Mouse (Mus musculus) lung, adult 2 months (tissue): ENCODE measurements around the gene Slc35e1. TPM values are rescaled to one million over a fixed set of nuclear protein-coding genes. Genes with fewer than 3 reads are reported as not detected.

Source experiments
- DNase-seq: peaks from one replicate; pipeline ENCODE4 v3.0.0; 2022
- H3K4me1 ChIP-seq: fragments of 200-500 bp; 2 replicates; pipeline ENCODE4 v1.6.1; 2011; ENCODE audit warnings: low read length; ENCODE audit not compliant: control insufficient read depth, insufficient read depth
- H3K4me3 ChIP-seq: fragments of 200-500 bp; replicated peaks from 2 replicates; pipeline ENCODE3; 2011; ENCODE audit warnings: low read depth, mild to moderate bottlenecking, control low read depth, low read length; ENCODE audit errors: extremely low read depth
- CTCF ChIP-seq: fragments of 200-500 bp; IDR thresholded peaks from 2 replicates; pipeline ENCODE4 v1.5.1; 2011; ENCODE audit warnings: mild to moderate bottlenecking, low read length, control low read depth; ENCODE audit not compliant: insufficient read depth
- POLR2A ChIP-seq: fragments of 200-500 bp; IDR thresholded peaks from 2 replicates; pipeline ENCODE4 v1.6.1; 2011; ENCODE audit warnings: low read depth, mild to moderate bottlenecking, control low read depth, low read length, borderline replicate concordance; ENCODE audit errors: extremely low read depth
- WGBS: fragments of 180-500 bp; shearing (Covaris S2); methylation state at CpG from one replicate; pipeline ENCODE4 v1.1.7; 2018; 5-methylcytosine and 5-hydroxymethylcytosine counted together
- polyA plus RNA-seq: library from polyadenylated mRNA; depleted of rRNA; stranded (reverse); fragments of >200 nt; gene quantifications from 2 replicates; pipeline ENCODE4 v1.2.3, GENCODE M21; 2012

Slc35e1 gene
- polyA plus RNA-seq, 1 experiment: 66.5 TPM

- no peak overlapping the region for H3K4me3 ChIP-seq
- TF ChIP-seq POLR2A (no peak), CTCF (no peak)
- H3K4me1 ChIP-seq: peaks cover 17% of the 10 kb centered on the region; the same call in 1 of the 2 replicates
- DNase-seq: no peak
These were observed 12.4 kb upstream of the Slc35e1 start for GRCm38 (mm10) chr8:72504637-72505314.

- TF ChIP-seq CTCF (no peak), POLR2A (no peak)
- no peak for DNase-seq
- H3K4me3 ChIP-seq: no peak overlapping the region
- H3K4me1 ChIP-seq: peaks cover 14% of the 10 kb centered on the region; the same call in 1 of the 2 replicates
These were observed 11.7 kb upstream of the Slc35e1 start for GRCm38 (mm10) chr8:72504137-72504536.

- WGBS: 80% methylated on average over 1 of the region's 1 CpGs
- no peak for DNase-seq
- peaks cover 4% of the 10 kb centered on the region; the same call in 1 of the 2 replicates for H3K4me1 ChIP-seq
- H3K4me3 ChIP-seq: no peak overlapping the region
- TF ChIP-seq POLR2A: no peak
- TF ChIP-seq CTCF: no peak
These were observed 8.1 kb upstream of the Slc35e1 start for GRCm38 (mm10) chr8:72500521-72500931.

GRCm38 (mm10) chr8:72499521-72500284 lies 7.3 kb upstream of the Slc35e1 start:
- no peak overlapping the region for H3K4me3 ChIP-seq
- 81% methylated on average over 2 of the region's 2 CpGs for WGBS
- DNase-seq: no peak
- TF ChIP-seq CTCF: no peak
- no peak for TF ChIP-seq POLR2A
- peaks cover 2% of the 10 kb centered on the region; the same call in 1 of the 2 replicates for H3K4me1 ChIP-seq

- 79% methylated on average over 4 of the region's 4 CpGs for WGBS
- peaks cover 2% of the 10 kb centered on the region for H3K4me1 ChIP-seq
- no peak for TF ChIP-seq POLR2A
- TF ChIP-seq CTCF: no peak
- H3K4me3 ChIP-seq: no peak overlapping the region
- DNase-seq: no peak
These were observed 6.1 kb upstream of the Slc35e1 start for GRCm38 (mm10) chr8:72498527-72498926.

GRCm38 (mm10) chr8:72497911-72498310 lies 5.5 kb upstream of the Slc35e1 start:
- no peak for TF ChIP-seq CTCF
- no peak for TF ChIP-seq POLR2A
- peaks cover 6% of the 10 kb centered on the region for H3K4me1 ChIP-seq
- 67% methylated on average over 1 of the region's 1 CpGs for WGBS
- no peak overlapping the region for H3K4me3 ChIP-seq
- DNase-seq: no peak

- no peak for DNase-seq
- TF ChIP-seq CTCF (no peak), POLR2A (no peak)
- Histone ChIP-seq H3K4me3 (no peak overlapping the region), H3K4me1 (peaks cover 11% of the 10 kb centered on the region)
- 92% methylated on average over 19 of the region's 19 CpGs for WGBS
These were observed 3.8 kb upstream of the Slc35e1 start for GRCm38 (mm10) chr8:72496217-72496616.

GRCm38 (mm10) chr8:72495411-72496111 lies 3.1 kb upstream of the Slc35e1 start:
- 85% methylated on average over 23 of the region's 23 CpGs for WGBS
- Histone ChIP-seq H3K4me3 (no peak overlapping the region), H3K4me1 (peaks cover 13% of the 10 kb centered on the region)
- TF ChIP-seq POLR2A (no peak), CTCF (no peak)
- DNase-seq: no peak

- Histone ChIP-seq H3K4me1 (peaks cover 13% of the 10 kb centered on the region), H3K4me3 (peak overlapping the region; percentile 85)
- TF ChIP-seq POLR2A (no peak), CTCF (no peak)
- no peak for DNase-seq
- WGBS: 13% methylated on average over 8 of the region's 8 CpGs
These were observed 967 bp upstream of the Slc35e1 start for GRCm38 (mm10) chr8:72493381-72493780.

- WGBS: 1% methylated on average over 56 of the region's 56 CpGs
- TF ChIP-seq CTCF: no peak
- TF ChIP-seq POLR2A: peak; percentile 31; the same call in 1 of the 2 replicates
- H3K4me3 ChIP-seq: peak overlapping the region; percentile 85
- peak; percentile 100 for DNase-seq
- H3K4me1 ChIP-seq: peaks cover 13% of the 10 kb centered on the region
These were observed 238 bp upstream of the Slc35e1 start for GRCm38 (mm10) chr8:72492622-72493081.
